Mouse (Mus musculus) thymus, adult 2 months (tissue): ENCODE results near the gene Bnipl.

Source experiments
- CTCF ChIP-seq: fragments of 200-500 bp; IDR thresholded peaks from 2 replicates; pipeline ENCODE4 v1.5.1; 2012; ENCODE audit warnings: mild to moderate bottlenecking, control low read depth, low read length, moderate library complexity, borderline replicate concordance; ENCODE audit not compliant: control insufficient read depth, poor library complexity, insufficient read depth; ENCODE audit errors: extremely low read depth
- POLR2A ChIP-seq: fragments of 200-500 bp; IDR thresholded peaks from 2 replicates; pipeline ENCODE4 v1.6.1; 2012; ENCODE audit warnings: mild to moderate bottlenecking, low read length, control low read depth, moderate library complexity; ENCODE audit not compliant: control insufficient read depth, poor library complexity, insufficient read depth; ENCODE audit errors: extremely low read depth

GRCm38 (mm10) chr3:95213609-95213975 lies 37.4 kb downstream of the Bnipl start:
- TF ChIP-seq CTCF, result no peak
- no peak for TF ChIP-seq POLR2A
